Mouse (Mus musculus): ENCODE results near the gene Pdpr.
A peak's percentile ranks its signal among the peaks of the same experiment; 100 is the strongest.
"Not testable (repeated sequence)": the region's sequence is repeated elsewhere in the genome, so short reads cannot be mapped to it uniquely, and the experiment has no call there.

Pdpr gene

DNA sequence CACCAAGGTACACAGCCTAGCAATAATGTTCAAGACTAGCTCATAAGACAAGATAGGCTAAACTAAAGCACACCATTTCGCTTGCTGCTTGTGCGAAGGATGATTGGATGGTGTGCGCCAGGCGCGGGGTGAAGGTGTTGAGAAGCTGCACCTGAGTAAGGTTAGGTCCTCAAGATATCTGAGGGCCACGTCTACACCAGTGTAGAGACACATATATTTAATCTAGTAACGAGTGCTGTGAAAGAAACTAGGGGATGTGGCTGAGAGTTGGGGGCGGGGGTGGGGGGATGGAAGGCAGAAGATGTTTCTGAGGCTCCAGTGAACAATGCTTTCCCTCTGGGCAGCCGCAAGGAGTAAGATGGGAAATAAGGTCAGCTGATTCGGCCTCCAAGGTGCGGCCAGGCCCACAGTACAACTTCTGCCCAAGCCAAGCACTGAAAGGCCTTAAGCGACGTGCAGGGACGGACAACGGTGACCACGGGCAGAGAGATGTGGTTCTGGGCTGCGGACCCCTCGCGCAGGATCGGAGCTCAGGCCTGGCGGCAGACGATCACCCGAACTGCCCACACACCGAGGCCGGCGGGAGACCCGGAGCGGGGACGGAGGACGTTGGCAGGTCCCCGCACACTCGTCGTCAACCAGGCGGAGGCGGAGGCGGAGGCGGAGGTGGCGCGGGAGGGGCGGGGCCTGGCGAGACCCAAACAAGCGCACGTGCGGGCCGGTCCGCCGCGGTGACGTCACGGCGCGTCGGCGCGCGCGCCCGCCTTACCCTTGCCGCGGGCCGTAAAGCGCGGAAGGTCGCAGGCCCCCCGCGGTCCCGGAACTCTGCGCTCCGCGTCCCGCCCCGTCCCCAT lies at the start of gene Pdpr:
TSS of gene Pdpr (plus strand) at position 766 of the 854 bp plus-strand sequence.
- DNase-seq (ENCODE audit: extremely low spot score, low spot score) = peak; percentile 88

DNA sequence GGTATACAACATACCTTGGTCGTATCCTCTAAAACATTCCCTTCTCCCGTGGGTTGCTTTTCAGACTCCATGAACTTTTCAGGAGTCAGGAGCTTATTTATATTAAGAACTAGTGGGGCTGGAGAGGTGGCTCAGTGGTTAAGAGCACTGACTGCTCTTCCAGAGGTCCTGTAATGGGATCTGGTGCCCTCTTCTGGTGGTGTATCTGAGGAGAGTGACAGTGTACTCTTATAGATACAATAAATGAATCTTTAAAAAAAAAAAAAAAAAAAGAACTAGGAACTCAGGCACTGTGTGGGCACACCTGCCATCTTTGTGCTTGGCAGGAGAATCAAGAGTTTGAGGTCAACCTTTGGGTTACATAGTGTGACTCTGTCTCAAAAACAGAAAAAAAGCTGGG lies 45.7 kb upstream of the Pdpr start:
- no peak for DNase-seq (ENCODE audit: extremely low spot score, low spot score)

GRCm38 (mm10) chr8:111049106-111049505 lies 45.3 kb upstream of the Pdpr start:
- DNase-seq (ENCODE audit: extremely low spot score, low spot score) = no peak

- DNase-seq (ENCODE audit: extremely low spot score, low spot score) = no peak
Observed at GRCm38 (mm10) chr8:111053827-111054518, 40.5 kb upstream of the Pdpr start.

- DNase-seq (ENCODE audit: extremely low spot score, low spot score) = no peak
Observed at GRCm38 (mm10) chr8:111055031-111055634, 39.3 kb upstream of the Pdpr start.

DNA sequence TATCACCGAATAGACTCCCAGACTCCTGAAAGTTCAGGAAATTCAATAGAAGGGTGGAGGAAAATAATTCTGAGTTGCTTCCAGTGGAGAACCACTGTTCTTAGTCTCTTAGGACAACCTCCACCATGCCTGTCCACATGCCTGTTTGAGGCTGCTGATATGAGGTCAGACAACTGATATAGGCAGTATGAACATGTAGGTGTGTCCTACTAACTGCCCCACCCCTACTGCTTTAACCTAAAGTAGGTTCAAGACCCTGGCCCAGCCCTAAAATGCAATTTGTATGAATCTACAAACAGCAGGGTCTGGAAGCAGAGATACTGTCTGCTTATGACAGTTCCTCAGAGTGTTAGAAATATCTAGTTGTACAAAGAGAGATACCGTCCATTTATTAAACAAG lies 38.8 kb upstream of the Pdpr start:
- DNase-seq (ENCODE audit: extremely low spot score, low spot score) = no peak

DNA sequence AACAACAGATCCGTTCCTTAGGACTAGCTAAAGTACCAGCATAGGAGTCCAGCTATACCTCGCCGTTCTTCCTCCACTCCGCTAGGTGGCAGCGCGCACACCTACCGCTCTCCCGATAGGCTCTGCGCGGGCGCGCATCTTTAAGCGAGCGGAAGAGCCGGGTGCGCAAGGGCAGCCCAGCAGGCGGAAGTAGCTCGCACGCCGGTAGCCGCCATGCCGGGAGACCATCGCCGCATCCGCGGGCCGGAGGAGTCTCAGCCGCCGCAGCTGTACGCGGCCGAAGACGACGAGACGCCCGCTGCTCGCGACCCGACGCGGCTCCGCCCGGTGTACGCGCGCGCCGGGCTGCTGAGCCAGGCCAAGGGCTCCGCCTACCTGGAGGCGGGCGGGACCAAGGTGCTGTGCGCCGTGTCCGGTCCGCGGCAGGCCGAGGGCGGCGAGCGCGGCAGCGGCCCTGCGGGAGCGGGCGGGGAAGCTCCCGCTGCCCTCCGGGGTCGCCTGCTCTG lies 38.2 kb upstream of the Pdpr start, which contains the start of gene Exosc6:
TSS of gene Exosc6 (plus strand) at position 182 of the 506 bp plus-strand sequence.
- DNase-seq (ENCODE audit: extremely low spot score, low spot score) = peak; percentile 90

DNA sequence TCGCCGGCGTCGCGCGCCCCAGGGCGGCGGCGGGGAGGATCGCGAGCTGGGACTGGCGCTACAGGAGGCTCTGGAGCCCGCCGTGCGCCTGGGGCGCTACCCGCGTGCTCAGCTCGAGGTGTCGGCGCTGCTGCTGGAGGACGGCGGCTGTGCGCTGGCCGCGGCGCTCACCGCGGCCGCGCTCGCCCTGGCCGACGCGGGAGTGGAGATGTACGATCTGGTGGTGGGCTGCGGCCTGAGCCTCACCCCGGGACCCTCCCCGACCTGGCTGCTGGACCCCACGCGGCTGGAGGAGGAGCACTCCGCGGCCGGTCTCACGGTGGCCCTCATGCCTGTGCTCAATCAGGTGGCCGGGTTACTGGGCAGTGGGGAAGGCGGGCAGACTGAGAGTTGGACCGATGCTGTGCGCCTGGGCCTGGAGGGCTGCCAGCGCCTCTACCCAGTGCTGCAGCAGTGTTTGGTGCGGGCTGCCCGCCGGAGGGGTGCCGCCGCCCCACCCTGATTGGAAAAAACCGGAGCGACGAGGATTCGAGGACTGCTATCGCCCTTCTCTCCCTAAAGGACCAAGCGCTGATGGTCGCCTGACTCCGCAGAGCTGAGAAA lies 37.6 kb upstream of the Pdpr start:
- DNase-seq (ENCODE audit: extremely low spot score, low spot score) = no peak

DNA sequence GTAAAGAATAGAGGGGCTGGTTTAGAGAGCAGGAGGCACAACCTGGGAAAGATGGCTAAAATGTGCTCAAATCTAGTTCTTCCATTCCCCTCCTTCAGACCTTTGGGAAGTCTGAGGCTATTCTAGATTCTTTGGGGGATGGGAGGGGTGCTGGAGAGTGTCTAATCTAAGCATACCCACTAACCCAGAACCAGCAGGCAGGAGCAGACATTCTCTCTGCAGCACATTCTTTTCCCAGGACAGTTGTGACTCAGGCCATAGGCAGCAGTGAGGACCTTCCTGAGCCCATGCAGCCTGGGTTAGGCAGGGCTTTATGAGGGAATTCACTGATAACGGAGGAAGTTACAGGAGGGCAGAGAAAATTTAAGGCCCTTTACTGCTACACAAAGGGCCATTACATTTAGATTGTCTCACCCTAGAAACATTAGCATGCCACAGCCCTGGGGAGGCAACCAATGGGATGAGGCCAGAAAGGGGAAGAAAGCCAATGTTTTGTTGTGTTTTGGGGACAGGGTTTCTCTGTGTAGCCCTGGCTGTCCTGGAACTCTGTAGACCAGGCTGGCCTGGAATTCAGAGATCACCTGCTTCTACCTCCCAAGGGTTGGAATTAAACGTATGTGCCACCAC lies 35.4 kb upstream of the Pdpr start:
- DNase-seq (ENCODE audit: extremely low spot score, low spot score) = no peak

GRCm38 (mm10) chr8:111061688-111062071 lies 32.8 kb upstream of the Pdpr start:
- DNase-seq (ENCODE audit: extremely low spot score, low spot score) = no peak

- DNase-seq (ENCODE audit: extremely low spot score, low spot score) = peak; percentile 97
Observed at GRCm38 (mm10) chr8:111062072-111062757, 32.2 kb upstream of the Pdpr start.

- DNase-seq (ENCODE audit: extremely low spot score, low spot score) = no peak
Observed at GRCm38 (mm10) chr8:111062893-111063292, 31.5 kb upstream of the Pdpr start.

- DNase-seq (ENCODE audit: extremely low spot score, low spot score) = no peak
Observed at GRCm38 (mm10) chr8:111066308-111066707, 28.1 kb upstream of the Pdpr start.

DNA sequence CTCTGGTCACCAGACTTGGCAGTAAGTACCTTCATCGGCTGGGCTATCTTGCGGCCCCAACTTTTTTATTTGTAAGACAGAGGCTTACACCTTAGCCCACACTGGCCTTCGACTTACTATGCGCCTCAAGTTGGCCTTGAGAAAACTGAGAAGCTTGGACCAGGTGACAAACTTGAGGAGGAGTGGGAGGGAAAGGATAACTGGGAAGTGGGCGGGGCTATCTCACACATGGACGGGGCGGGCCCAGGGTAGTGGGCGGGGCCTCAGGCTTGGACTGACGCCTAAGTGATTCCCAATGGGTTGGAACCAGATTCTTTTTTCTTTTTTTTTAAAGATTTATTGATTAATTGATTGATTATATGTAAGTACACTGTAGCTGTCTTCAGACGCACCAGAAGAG lies 27.0 kb upstream of the Pdpr start:
- DNase-seq (ENCODE audit: extremely low spot score, low spot score) = no peak

- DNase-seq (ENCODE audit: extremely low spot score, low spot score) = not testable (repeated sequence)
Observed at GRCm38 (mm10) chr8:111068660-111069059, 25.8 kb upstream of the Pdpr start.

GRCm38 (mm10) chr8:111075926-111076325 lies 18.5 kb upstream of the Pdpr start:
- no peak for DNase-seq (ENCODE audit: extremely low spot score, low spot score)

DNA sequence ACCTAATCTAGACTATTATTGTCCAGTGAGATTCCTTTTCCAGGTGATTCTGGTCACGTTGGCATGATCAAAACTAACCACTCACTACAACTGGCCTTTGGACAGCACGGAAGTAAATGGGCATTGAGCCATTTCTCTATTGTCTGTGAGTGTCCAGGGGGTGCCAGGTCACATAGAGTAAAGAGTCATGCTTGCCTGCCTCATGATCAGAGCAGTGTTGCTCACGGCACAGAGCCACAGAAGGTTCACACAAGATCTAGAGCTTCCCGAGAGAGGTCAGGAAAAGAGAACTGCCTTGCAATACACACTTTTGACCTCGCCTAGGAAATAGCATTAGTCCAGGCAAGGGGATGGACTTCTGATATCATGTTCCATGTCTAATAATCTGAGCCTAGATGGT lies 15.0 kb upstream of the Pdpr start:
- no peak for DNase-seq (ENCODE audit: extremely low spot score, low spot score)

- no peak for DNase-seq (ENCODE audit: extremely low spot score, low spot score)
Observed at GRCm38 (mm10) chr8:111079861-111080271, 14.6 kb upstream of the Pdpr start.

GRCm38 (mm10) chr8:111081580-111082258 lies 12.7 kb upstream of the Pdpr start:
- no peak for DNase-seq (ENCODE audit: extremely low spot score, low spot score)

GRCm38 (mm10) chr8:111083936-111084335 lies 10.5 kb upstream of the Pdpr start:
- DNase-seq (ENCODE audit: extremely low spot score, low spot score) = not testable (repeated sequence)
